Mouse (Mus musculus): ENCODE measurements at regions not wholly inside any gene's neighbourhood (a gene's known extent, or its start where the extent isn't known, plus 50 kb on each side); places are given as distances from the start of the nearest gene placed in this dataset.
"Not testable (repeated sequence)": the region's sequence is repeated elsewhere in the genome, so short reads cannot be mapped to it uniquely, and the experiment has no call there.

GRCm38 (mm10) chr5:74827944-74828343 lies 125.2 kb upstream of the Lnx1 start:
- DNase-seq, result no peak

- DNase-seq, result no peak
Measured at GRCm38 (mm10) chr5:74825517-74826254, 123.0 kb upstream of the Lnx1 start.

- no peak for DNase-seq
Measured at GRCm38 (mm10) chr5:74823719-74824118, 121.0 kb upstream of the Lnx1 start.

- no peak for DNase-seq
Measured at GRCm38 (mm10) chr5:74821969-74822368, 119.3 kb upstream of the Lnx1 start.

GRCm38 (mm10) chr5:74816523-74816922 lies 113.8 kb upstream of the Lnx1 start:
- peak; percentile 22 for DNase-seq

GRCm38 (mm10) chr5:74813396-74813795 lies 110.7 kb upstream of the Lnx1 start:
- DNase-seq, result no peak

GRCm38 (mm10) chr5:74811046-74811445 lies 108.3 kb upstream of the Lnx1 start:
- no peak for DNase-seq

GRCm38 (mm10) chr5:74807581-74808221 lies 105.0 kb upstream of the Lnx1 start:
- DNase-seq, result no peak

GRCm38 (mm10) chr5:74801946-74802345 lies 99.2 kb upstream of the Lnx1 start:
- DNase-seq, result no peak

- DNase-seq, result no peak
Measured at GRCm38 (mm10) chr5:74800351-74800750, 97.6 kb upstream of the Lnx1 start.

GRCm38 (mm10) chr5:74796421-74797067 lies 93.8 kb upstream of the Lnx1 start:
- no peak for DNase-seq

- peak; percentile 53 for DNase-seq
Measured at GRCm38 (mm10) chr5:74794726-74795125, 92.0 kb upstream of the Lnx1 start.

GRCm38 (mm10) chr5:74793431-74793830 lies 90.7 kb upstream of the Lnx1 start:
- peak; percentile 42 for DNase-seq

GRCm38 (mm10) chr5:74792936-74793335 lies 90.2 kb upstream of the Lnx1 start:
- no peak for DNase-seq

GRCm38 (mm10) chr5:74792301-74792700 lies 89.6 kb upstream of the Lnx1 start:
- DNase-seq, result peak; percentile 90

- not testable (repeated sequence) for DNase-seq
Measured at GRCm38 (mm10) chr5:74790501-74790900, 87.8 kb upstream of the Lnx1 start.

- peak; percentile 67 for DNase-seq
Measured at GRCm38 (mm10) chr5:74783906-74784305, 81.2 kb upstream of the Lnx1 start.

GRCm38 (mm10) chr5:74778076-74778465 lies 75.4 kb upstream of the Lnx1 start:
- no peak for DNase-seq

- DNase-seq, result no peak
Measured at GRCm38 (mm10) chr5:74777381-74778075, 74.8 kb upstream of the Lnx1 start.

- DNase-seq, result no peak
Measured at GRCm38 (mm10) chr5:74776081-74776480, 73.4 kb upstream of the Lnx1 start.

- DNase-seq, result no peak
Measured at GRCm38 (mm10) chr5:74775596-74775995, 72.9 kb upstream of the Lnx1 start.

- DNase-seq, result no peak
Measured at GRCm38 (mm10) chr5:74773558-74774429, 71.1 kb upstream of the Lnx1 start.
